Mouse (Mus musculus) ES-E14 (cell line): Measurements from ENCODE around the gene Gli3.

Experiments
- MAFK ChIP-seq: IDR thresholded peaks from 2 replicates; pipeline ENCODE4 v1.6.1; 2014; ENCODE audit warnings: mild to moderate bottlenecking, low read depth, low read length, inconsistent platforms; ENCODE audit not compliant: insufficient read depth
- ZC3H11A ChIP-seq: IDR thresholded peaks from 2 replicates; pipeline ENCODE4 v1.6.1; 2012; ENCODE audit warnings: low read depth, mild to moderate bottlenecking, inconsistent platforms, low read length, borderline replicate concordance

DNA sequence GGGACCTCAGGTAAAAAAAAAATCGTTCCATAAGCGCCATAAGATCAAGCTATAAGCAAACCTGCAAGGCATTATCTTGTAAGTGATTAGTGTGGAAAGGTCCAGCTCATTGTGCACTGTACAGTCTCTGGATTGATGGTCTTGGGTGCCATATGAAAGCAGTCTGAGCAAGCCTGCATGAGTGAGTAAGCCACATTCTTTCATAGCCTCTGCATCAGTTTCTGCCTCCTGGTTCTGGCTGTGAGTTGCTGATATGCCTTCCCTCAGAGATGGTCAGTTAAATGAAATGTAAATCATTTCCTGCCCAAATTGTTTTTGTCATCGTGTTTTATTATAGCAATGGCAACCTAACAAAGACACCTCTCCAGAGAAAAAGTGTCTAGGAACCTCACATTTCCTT is 98.4 kb downstream of the Gli3 start:
- TF ChIP-seq MAFK (no peak), ZC3H11A (no peak)
